Mouse (Mus musculus) stomach, adult 2 months (tissue): Measurements from ENCODE around the gene Msmo1. TPM values are rescaled to one million over a fixed set of nuclear protein-coding genes. Genes with fewer than 3 reads are reported as not detected.

ENCODE experiments used
- polyA plus RNA-seq: library from polyadenylated mRNA; depleted of rRNA; stranded (reverse); fragments of >200 nt; gene quantifications from 2 replicates; pipeline ENCODE4 v1.2.3, GENCODE M21; 2012; rRNA removed

The Msmo1 gene
- polyA plus RNA-seq, result 5.2 and 7.4 TPM in 2 replicates

GRCm38 (mm10) chr8:64733271-64733943 is at the start of gene Msmo1:
Gene Msmo1, minus strand, starts transcription at chr8:64733792.

DNA sequence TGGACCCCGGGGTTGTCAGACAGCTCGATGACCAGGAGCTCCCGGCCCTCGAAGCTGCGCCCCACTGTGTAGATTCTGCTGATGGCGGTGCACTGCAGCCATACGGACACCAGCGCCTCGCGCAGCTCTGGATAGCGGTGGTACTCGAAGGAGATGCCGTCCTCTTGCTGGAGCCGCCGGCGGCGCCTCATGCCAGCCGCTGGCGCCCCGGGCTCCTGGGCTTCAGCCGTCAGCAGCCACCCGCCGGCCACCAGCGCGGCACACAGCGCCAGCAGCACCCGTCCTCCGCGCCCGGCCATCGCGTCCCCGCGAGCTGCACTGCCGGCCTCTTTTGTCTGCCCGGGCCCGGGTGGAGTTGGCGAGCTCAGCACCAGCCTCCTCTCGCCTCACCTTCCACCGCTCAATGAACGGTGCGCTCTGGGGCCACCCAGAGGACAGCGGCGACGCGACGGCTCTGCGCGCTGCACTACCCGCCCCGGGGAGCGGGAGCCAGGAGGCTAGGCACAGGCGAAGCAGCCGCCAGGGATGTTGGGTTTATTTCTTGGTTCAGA is 40.9 kb downstream of the Msmo1 start, which contains the start of gene Cpe:
Cpe (minus strand) TSS at position 404 of the 551 bp plus-strand sequence.

Other genes with a start within 250 kb of the Msmo1 start
- 32.9 and 74.3 TPM in 2 replicates for gene Cpe, start 40.7 kb downstream of the Msmo1 start, polyA plus RNA-seq
- 3.1 and 3.4 TPM in 2 replicates for gene Klhl2, start 116.2 kb upstream of the Msmo1 start, polyA plus RNA-seq
- gene Tmem192, start 213.4 kb upstream of the Msmo1 start, polyA plus RNA-seq, result 20.3 and 38.1 TPM in 2 replicates